Mouse (Mus musculus) hindbrain, embryonic 16.5 days (tissue): ENCODE data around the gene Cst13. TPM values are rescaled to one million over a fixed set of nuclear protein-coding genes. Genes with fewer than 3 reads are reported as not detected.
"Not testable (repeated sequence)": the region's sequence is repeated elsewhere in the genome, so short reads cannot be mapped to it uniquely, and the experiment has no call there.

ENCODE experiments used
- ATAC-seq: fragments of 200-750 bp; cut with Nextera tagmentation; 2 replicates; pipeline ENCODE4 v1.8.0; 2017; ENCODE audit warnings: moderate TSS enrichment, moderate library complexity
- H3K27ac ChIP-seq: fragments of 300-500 bp; sonication (generic); 2 replicates; pipeline ENCODE4 v1.5.1; 2014; ENCODE audit warnings: low read depth, mild to moderate bottlenecking, control low read depth, low read length, moderate library complexity
- H3K27me3 ChIP-seq: fragments of 300-500 bp; sonication (generic); replicated peaks from 2 replicates; pipeline ENCODE4 v1.6.1; 2014; ENCODE audit warnings: low read length; ENCODE audit not compliant: control insufficient read depth, insufficient read depth
- H3K36me3 ChIP-seq: fragments of 300-500 bp; sonication (generic); 2 replicates; pipeline ENCODE4 v1.6.1; 2014; ENCODE audit warnings: mild to moderate bottlenecking, low read length, moderate library complexity, mixed read lengths; ENCODE audit not compliant: control insufficient read depth, insufficient read depth
- H3K4me1 ChIP-seq: fragments of 300-500 bp; sonication (generic); 2 replicates; pipeline ENCODE4 v1.6.1; 2014; ENCODE audit warnings: low read depth, low read length; ENCODE audit not compliant: control insufficient read depth, insufficient read depth
- H3K4me2 ChIP-seq: fragments of 300-500 bp; sonication (generic); 2 replicates; pipeline ENCODE4 v1.6.1; 2014; ENCODE audit warnings: mild to moderate bottlenecking, low read length, control low read depth, moderate library complexity
- H3K4me3 ChIP-seq: fragments of 300-500 bp; sonication (generic); 2 replicates; pipeline ENCODE4 v1.5.1; 2014; ENCODE audit warnings: mild to moderate bottlenecking, low read length, control low read depth, moderate library complexity
- H3K9ac ChIP-seq: fragments of 300-500 bp; sonication (generic); 2 replicates; pipeline ENCODE4 v1.6.1; 2014; ENCODE audit warnings: low read depth, mild to moderate bottlenecking, control low read depth, low read length, moderate library complexity
- H3K9me3 ChIP-seq: fragments of 300-500 bp; sonication (generic); 2 replicates; pipeline ENCODE4 v1.6.1; 2014; ENCODE audit warnings: mild to moderate bottlenecking, low read length, moderate library complexity; ENCODE audit not compliant: control insufficient read depth
- WGBS: fragments of 180-500 bp; shearing (Covaris S2); extraction: QIAGEN DNeasy Blood & Tissue Kit; methylation state at CpG from one replicate; pipeline ENCODE4 v1.1.7; 2014; 5-methylcytosine and 5-hydroxymethylcytosine counted together
- polyA plus RNA-seq: library from polyadenylated mRNA; unstranded; fragments of >200 nt; fragmentation: Nextera tagmentation; extraction: Ambion mirVana; gene quantifications from 2 replicates; pipeline ENCODE4 v1.2.1, GENCODE M21; 2015

Cst13 gene
- not detected in 2 replicates for polyA plus RNA-seq

- no peaks in the 10 kb centered on the region for H3K36me3 ChIP-seq
- H3K27me3 ChIP-seq: no peaks in the 10 kb centered on the region
- ATAC-seq: no peak
- H3K4me3 ChIP-seq: no peak within 1 kb of the TSS
- no peaks in the 10 kb centered on the region for H3K4me1 ChIP-seq
- H3K4me2 ChIP-seq: no peak within 1 kb of the TSS
- H3K27ac ChIP-seq: no peak within 1 kb of the TSS
- H3K9ac ChIP-seq: no peak within 1 kb of the TSS
- no peaks in the 10 kb centered on the region for H3K9me3 ChIP-seq
These were observed at the start of gene Cst13 for GRCm38 (mm10) chr2:148819909-148820308. Gene Cst13, plus strand, starts transcription at chr2:148820081.

- H3K4me1 ChIP-seq, H3K27ac ChIP-seq, H3K9me3 ChIP-seq, ATAC-seq, H3K36me3 ChIP-seq, H3K9ac ChIP-seq, H3K4me2 ChIP-seq, H3K4me3 ChIP-seq, H3K27me3 ChIP-seq: not testable (repeated sequence)
- 84% methylated on average over 4 of the region's 4 CpGs for WGBS
These were observed 48.5 kb upstream of the Cst13 start, which contains the start of gene Cst11 for GRCm38 (mm10) chr2:148771397-148771796. Gene Cst11, minus strand, starts transcription at chr2:148771497.

DNA sequence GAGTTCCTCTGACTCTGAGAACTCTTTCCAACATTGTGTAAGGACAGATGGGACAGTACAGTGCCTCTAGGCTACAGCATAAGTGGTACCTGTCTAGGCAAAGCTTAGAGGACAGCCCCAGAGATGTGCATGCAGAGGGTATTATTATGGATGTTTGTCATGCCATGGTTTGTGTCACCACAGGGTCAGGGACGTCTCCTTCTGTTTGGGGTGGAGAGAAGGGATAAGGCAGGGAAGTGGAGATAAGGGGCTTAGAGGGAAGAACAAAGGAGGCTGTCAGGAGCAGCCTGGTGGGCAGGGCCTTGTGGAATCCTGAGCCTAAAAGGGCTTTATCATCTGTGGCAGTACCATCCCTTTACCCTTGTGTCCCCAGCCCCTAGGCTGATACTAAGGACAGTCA lies 38.2 kb upstream of the Cst13 start, which contains the start of gene 8030411F24Rik:
Gene 8030411F24Rik (plus strand): TSS at position 301 of the 400 bp plus-strand sequence.
- Histone ChIP-seq H3K27ac (no peak within 1 kb of the TSS), H3K36me3 (no peaks in the 10 kb centered on the region), H3K4me1 (no peaks in the 10 kb centered on the region), H3K9ac (no peak within 1 kb of the TSS), H3K27me3 (no peaks in the 10 kb centered on the region), H3K4me2 (no peak within 1 kb of the TSS), H3K4me3 (no peak within 1 kb of the TSS), H3K9me3 (no peaks in the 10 kb centered on the region)
- 16% methylated on average over 1 of the region's 1 CpGs for WGBS
- no peak for ATAC-seq

GRCm38 (mm10) chr2:148789142-148789541 lies 30.7 kb upstream of the Cst13 start, which contains the start of gene Cst12:
Gene Cst12, plus strand, starts transcription at chr2:148789361.
- ATAC-seq: no peak
- no peaks in the 10 kb centered on the region for H3K36me3 ChIP-seq
- H3K9ac ChIP-seq: no peak within 1 kb of the TSS
- no peak within 1 kb of the TSS for H3K4me3 ChIP-seq
- no peaks in the 10 kb centered on the region for H3K27me3 ChIP-seq
- no peak within 1 kb of the TSS for H3K4me2 ChIP-seq
- H3K27ac ChIP-seq: no peak within 1 kb of the TSS
- no peaks in the 10 kb centered on the region for H3K9me3 ChIP-seq
- 92% methylated on average over 6 of the region's 6 CpGs for WGBS
- H3K4me1 ChIP-seq: no peaks in the 10 kb centered on the region

GRCm38 (mm10) chr2:148798485-148798884 lies 21.4 kb upstream of the Cst13 start, which contains the start of gene Cst8:
Gene Cst8, plus strand, starts transcription at chr2:148798785.
- H3K4me3 ChIP-seq: no peak within 1 kb of the TSS

DNA sequence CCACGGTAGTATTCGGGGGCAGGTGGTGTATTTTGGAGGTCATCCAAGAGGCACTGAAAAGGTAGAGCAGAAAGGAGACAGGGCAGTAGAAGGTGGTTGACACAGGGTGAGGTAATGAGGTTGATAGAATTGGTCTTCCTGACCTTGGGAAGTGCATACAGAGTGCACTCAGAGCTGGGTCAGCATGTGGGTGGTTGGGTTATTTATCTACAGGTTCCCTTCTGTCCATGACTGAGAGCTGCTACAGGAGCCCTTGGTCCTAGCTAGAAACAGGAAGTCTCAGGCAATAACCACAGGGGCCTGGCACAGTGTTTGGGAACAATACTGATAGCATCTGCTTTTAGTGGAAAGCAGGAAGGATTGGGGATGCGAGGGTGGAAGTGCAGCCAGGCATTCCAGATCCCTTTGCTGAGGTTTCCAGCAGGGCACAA lies 18.4 kb upstream of the Cst13 start:
- no peaks in the 10 kb centered on the region for H3K27me3 ChIP-seq
- H3K36me3 ChIP-seq: no peaks in the 10 kb centered on the region
- no peak overlapping the region for H3K4me3 ChIP-seq
- no peak for ATAC-seq
- H3K4me1 ChIP-seq: no peaks in the 10 kb centered on the region
- H3K27ac ChIP-seq: no peak overlapping the region
- H3K9me3 ChIP-seq: no peaks in the 10 kb centered on the region
- H3K9ac ChIP-seq: no peak overlapping the region
- WGBS: 74% methylated on average over 3 of the region's 3 CpGs
- H3K4me2 ChIP-seq: no peak overlapping the region

More at GRCm38 (mm10) chr2:148798485-148798884, 21.4 kb upstream of the Cst13 start, which contains the start of gene Cst8:
- Histone ChIP-seq H3K27ac (no peak within 1 kb of the TSS), H3K4me2 (no peak within 1 kb of the TSS), H3K27me3 (no peaks in the 10 kb centered on the region), H3K36me3 (no peaks in the 10 kb centered on the region), H3K9me3 (no peaks in the 10 kb centered on the region), H3K4me1 (no peaks in the 10 kb centered on the region), H3K9ac (no peak within 1 kb of the TSS)
- ATAC-seq: no peak
- WGBS: 92% methylated on average over 1 of the region's 1 CpGs

GRCm38 (mm10) chr2:148806696-148807095 lies 13.2 kb upstream of the Cst13 start:
- H3K4me2 ChIP-seq: no peak overlapping the region
- 78% methylated on average over 6 of the region's 6 CpGs for WGBS
- H3K9me3 ChIP-seq: no peaks in the 10 kb centered on the region
- H3K9ac ChIP-seq: no peak overlapping the region
- no peak overlapping the region for H3K4me3 ChIP-seq
- no peaks in the 10 kb centered on the region for H3K36me3 ChIP-seq
- H3K27me3 ChIP-seq: no peaks in the 10 kb centered on the region
- no peak overlapping the region for H3K27ac ChIP-seq
- no peak for ATAC-seq
- no peaks in the 10 kb centered on the region for H3K4me1 ChIP-seq

DNA sequence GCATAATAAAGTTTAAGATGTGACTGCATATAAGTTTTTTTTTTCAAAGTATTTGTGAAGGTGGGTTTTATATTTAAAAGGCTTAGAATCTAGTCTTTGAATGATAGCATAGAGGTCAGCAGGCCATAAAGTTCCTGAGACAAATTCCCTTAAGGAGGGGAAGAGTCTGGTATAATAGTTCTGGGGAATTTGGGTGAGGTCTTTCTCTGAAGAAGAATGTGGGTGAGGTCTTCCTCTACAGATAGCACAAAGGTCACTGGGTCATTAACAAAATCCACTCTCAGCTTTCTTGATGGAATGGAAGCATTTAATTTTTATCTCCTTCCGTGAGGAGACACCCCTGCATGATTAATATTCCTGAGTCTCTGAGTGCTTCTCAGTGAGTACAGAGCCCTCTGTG lies 6.1 kb downstream of the Cst13 start:
- 87% methylated on average over 1 of the region's 1 CpGs for WGBS
- H3K4me1 ChIP-seq: no peaks in the 10 kb centered on the region
- no peaks in the 10 kb centered on the region for H3K27me3 ChIP-seq
- no peak overlapping the region for H3K9ac ChIP-seq
- H3K9me3 ChIP-seq: no peaks in the 10 kb centered on the region
- no peak overlapping the region for H3K4me2 ChIP-seq
- no peak overlapping the region for H3K27ac ChIP-seq
- no peak overlapping the region for H3K4me3 ChIP-seq
- H3K36me3 ChIP-seq: no peaks in the 10 kb centered on the region
- ATAC-seq: no peak

GRCm38 (mm10) chr2:148834912-148835311 lies 15.0 kb downstream of the Cst13 start, which contains the start of gene Cst9:
Gene Cst9, plus strand, starts transcription at chr2:148835147.
- Histone ChIP-seq H3K9ac (no peak within 1 kb of the TSS), H3K27ac (no peak within 1 kb of the TSS), H3K4me2 (no peak within 1 kb of the TSS), H3K4me3 (no peak within 1 kb of the TSS), H3K9me3 (no peaks in the 10 kb centered on the region), H3K4me1 (no peaks in the 10 kb centered on the region), H3K36me3 (no peaks in the 10 kb centered on the region), H3K27me3 (no peaks in the 10 kb centered on the region)
- no peak for ATAC-seq
- WGBS: 71% methylated on average over 4 of the region's 4 CpGs
